Mouse (Mus musculus) stomach, embryonic 15.5 days (tissue): ENCODE data around the gene Gtf3c6. TPM values are rescaled to one million over a fixed set of nuclear protein-coding genes. Genes with fewer than 3 reads are reported as not detected.

Experiments used
- ATAC-seq: fragments of 200-750 bp; cut with Nextera tagmentation; 2 replicates; pipeline ENCODE4 v1.8.0; 2017; ENCODE audit warnings: low read depth, moderate number of reproducible peaks, moderate TSS enrichment; ENCODE audit not compliant: insufficient read depth, low FRiP score
- H3K27ac ChIP-seq: fragments of 300-500 bp; sonication (generic); 2 replicates; pipeline ENCODE4 v1.5.1; 2015; ENCODE audit warnings: mild to moderate bottlenecking, inconsistent platforms
- H3K27me3 ChIP-seq: fragments of 300-500 bp; sonication (generic); replicated peaks from 2 replicates; pipeline ENCODE4 v1.6.1; 2015; ENCODE audit warnings: inconsistent platforms
- H3K36me3 ChIP-seq: fragments of 300-500 bp; sonication (generic); 2 replicates; pipeline ENCODE4 v1.6.1; 2015; ENCODE audit warnings: inconsistent platforms
- H3K4me1 ChIP-seq: fragments of 300-500 bp; sonication (generic); 2 replicates; pipeline ENCODE4 v1.6.1; 2015; ENCODE audit warnings: inconsistent platforms
- H3K4me2 ChIP-seq: fragments of 300-500 bp; sonication (generic); 2 replicates; pipeline ENCODE4 v1.6.1; 2015; ENCODE audit warnings: mild to moderate bottlenecking, inconsistent platforms
- H3K4me3 ChIP-seq: fragments of 300-500 bp; sonication (generic); replicated peaks from 2 replicates; pipeline ENCODE4 v1.5.1; 2015; ENCODE audit warnings: inconsistent platforms
- H3K9ac ChIP-seq: fragments of 300-500 bp; sonication (generic); 2 replicates; pipeline ENCODE4 v1.6.1; 2015; ENCODE audit warnings: inconsistent platforms
- H3K9me3 ChIP-seq: fragments of 300-500 bp; sonication (generic); 2 replicates; pipeline ENCODE4 v1.6.1; 2016; ENCODE audit warnings: inconsistent platforms
- WGBS: fragments of 180-500 bp; shearing (Covaris S2); methylation state at CpG from one replicate; pipeline ENCODE4 v1.1.7; 2015; 5-methylcytosine and 5-hydroxymethylcytosine counted together
- polyA plus RNA-seq: library from polyadenylated mRNA; unstranded; fragments of >200 nt; fragmentation: Nextera tagmentation; extraction: Ambion mirVana; gene quantifications from 2 replicates; pipeline ENCODE4 v1.2.1, GENCODE M21; 2015

The Gtf3c6 gene
- polyA plus RNA-seq, 1 experiment from 2014 or later = 88.9 TPM

DNA sequence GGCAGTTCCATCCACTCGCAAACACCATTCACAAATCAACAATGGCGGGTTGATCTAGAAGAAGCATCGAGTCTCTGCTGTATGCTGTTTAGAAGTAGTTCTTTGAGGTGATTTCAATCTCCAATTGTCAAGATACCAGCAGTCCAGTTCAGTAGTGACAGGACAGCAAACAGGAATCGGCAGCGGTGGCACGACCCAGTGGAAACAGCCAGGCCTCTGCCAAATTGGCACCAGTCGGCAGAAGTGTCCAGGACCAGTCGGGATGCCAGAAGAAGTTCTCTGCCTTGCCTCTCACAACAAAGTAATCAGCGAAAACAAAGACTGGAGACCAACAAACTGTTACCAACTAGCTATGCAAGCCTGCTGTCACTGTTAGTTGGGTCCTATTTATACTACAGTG lies 25.7 kb upstream of the Gtf3c6 start:
- Histone ChIP-seq H3K4me3 (no peak overlapping the region), H3K4me1 (no peaks in the 10 kb centered on the region), H3K9ac (no peak overlapping the region), H3K27me3 (no peaks in the 10 kb centered on the region), H3K4me2 (no peak overlapping the region), H3K27ac (no peak overlapping the region), H3K9me3 (no peaks in the 10 kb centered on the region), H3K36me3 (peaks cover 8% of the 10 kb centered on the region; the same call in 1 of the 2 replicates)
- WGBS = 91% methylated on average over 9 of the region's 9 CpGs
- ATAC-seq = no peak

DNA sequence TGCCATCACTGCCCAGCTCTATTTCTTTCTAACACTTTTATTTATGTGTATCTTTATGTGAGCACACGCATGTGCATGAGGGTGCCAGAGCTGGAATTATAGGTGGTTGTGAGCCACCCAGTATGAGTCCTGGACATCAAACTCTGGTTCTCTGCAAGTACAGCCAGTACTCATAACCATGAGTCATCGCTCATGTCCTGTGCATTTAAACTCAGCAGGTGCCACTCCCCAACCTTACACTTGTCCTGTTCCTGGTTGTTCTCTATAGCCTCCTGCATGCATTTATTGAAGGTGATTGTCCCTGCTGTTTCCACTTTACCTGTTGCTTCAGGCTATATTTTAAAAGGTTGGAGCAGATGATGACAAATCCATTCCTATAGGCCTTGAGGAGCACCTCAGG lies 23.7 kb upstream of the Gtf3c6 start:
- Histone ChIP-seq H3K4me1 (no peaks in the 10 kb centered on the region), H3K27me3 (no peaks in the 10 kb centered on the region), H3K4me2 (no peak overlapping the region), H3K4me3 (no peak overlapping the region), H3K9ac (no peak overlapping the region), H3K36me3 (peaks cover 8% of the 10 kb centered on the region; the same call in 1 of the 2 replicates), H3K27ac (no peak overlapping the region), H3K9me3 (no peaks in the 10 kb centered on the region)
- no peak; the same call in 1 of the 2 replicates for ATAC-seq
- WGBS = 93% methylated on average over 2 of the region's 2 CpGs

DNA sequence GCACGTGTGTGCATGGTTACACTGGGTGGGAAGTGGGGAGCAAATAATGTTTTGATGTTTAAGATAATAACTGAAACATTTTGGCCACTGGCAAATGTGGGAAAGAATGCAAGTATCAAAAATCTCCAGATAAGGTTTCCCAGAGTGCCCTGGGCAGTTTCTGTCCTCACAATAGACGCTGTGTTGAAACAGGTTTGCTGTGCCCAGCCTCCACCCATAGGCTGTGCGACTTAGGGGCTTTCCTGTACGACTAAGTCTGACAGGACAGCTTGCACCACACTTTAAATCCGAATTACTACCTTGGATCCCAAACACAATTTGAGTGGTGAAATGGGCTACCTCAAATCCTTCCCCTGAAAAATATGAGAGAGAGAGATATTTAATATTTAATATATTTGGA lies 20.4 kb upstream of the Gtf3c6 start:
- no peaks in the 10 kb centered on the region for H3K36me3 ChIP-seq
- no peaks in the 10 kb centered on the region for H3K4me1 ChIP-seq
- peak; percentile 28; the same call in 1 of the 2 replicates for ATAC-seq

GRCm38 (mm10) chr10:40275991-40276390 lies 18.1 kb upstream of the Gtf3c6 start:
- Histone ChIP-seq H3K4me2 (no peak overlapping the region), H3K9ac (no peak overlapping the region), H3K27ac (no peak overlapping the region), H3K9me3 (no peaks in the 10 kb centered on the region), H3K36me3 (no peaks in the 10 kb centered on the region), H3K4me3 (no peak overlapping the region), H3K4me1 (no peaks in the 10 kb centered on the region), H3K27me3 (no peaks in the 10 kb centered on the region)
- no peak for ATAC-seq
- 57% methylated on average over 7 of the region's 7 CpGs for whole genome bisulfite sequencing

More for the DNA sequence above, 20.4 kb upstream of the Gtf3c6 start:
- Histone ChIP-seq H3K4me2 (no peak overlapping the region), H3K27ac (no peak overlapping the region), H3K4me3 (no peak overlapping the region), H3K27me3 (no peaks in the 10 kb centered on the region), H3K9me3 (no peaks in the 10 kb centered on the region), H3K9ac (no peak overlapping the region)
- 58% methylated on average over 5 of the region's 5 CpGs for WGBS

DNA sequence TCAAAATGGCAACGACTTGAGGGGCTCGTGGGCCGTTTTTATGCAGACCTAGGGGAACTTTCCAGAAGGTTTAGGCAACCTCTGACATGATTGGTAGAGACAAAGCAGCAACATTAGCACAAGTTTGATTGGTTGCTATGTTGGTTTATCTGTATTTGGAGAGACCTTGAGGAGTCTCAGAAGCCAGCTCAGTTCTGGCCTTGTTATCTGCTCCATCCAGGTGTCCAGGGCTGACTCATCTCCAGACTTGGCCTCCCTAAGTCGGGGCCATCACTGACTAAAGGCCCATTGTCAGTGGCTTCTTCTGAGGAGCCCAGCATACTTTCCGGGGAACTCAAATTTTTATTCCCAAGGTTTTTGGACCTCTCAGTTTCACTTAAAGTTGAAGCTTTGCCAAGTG lies 16.0 kb upstream of the Gtf3c6 start:
- H3K4me3 ChIP-seq = no peak overlapping the region
- no peaks in the 10 kb centered on the region for H3K9me3 ChIP-seq
- H3K27me3 ChIP-seq = no peaks in the 10 kb centered on the region
- no peaks in the 10 kb centered on the region for H3K36me3 ChIP-seq
- H3K9ac ChIP-seq = no peak overlapping the region
- 76% methylated on average over 5 of the region's 5 CpGs for WGBS
- ATAC-seq = peak; percentile 94
- H3K4me1 ChIP-seq = no peaks in the 10 kb centered on the region
- H3K27ac ChIP-seq = no peak overlapping the region
- H3K4me2 ChIP-seq = no peak overlapping the region

GRCm38 (mm10) chr10:40271216-40271615 lies 13.3 kb upstream of the Gtf3c6 start:
- Histone ChIP-seq H3K4me1 (no peaks in the 10 kb centered on the region), H3K27ac (no peak overlapping the region), H3K36me3 (no peaks in the 10 kb centered on the region), H3K9ac (no peak overlapping the region), H3K27me3 (no peaks in the 10 kb centered on the region), H3K9me3 (no peaks in the 10 kb centered on the region), H3K4me3 (no peak overlapping the region), H3K4me2 (no peak overlapping the region)
- 87% methylated on average over 3 of the region's 3 CpGs for WGBS
- ATAC-seq = no peak

DNA sequence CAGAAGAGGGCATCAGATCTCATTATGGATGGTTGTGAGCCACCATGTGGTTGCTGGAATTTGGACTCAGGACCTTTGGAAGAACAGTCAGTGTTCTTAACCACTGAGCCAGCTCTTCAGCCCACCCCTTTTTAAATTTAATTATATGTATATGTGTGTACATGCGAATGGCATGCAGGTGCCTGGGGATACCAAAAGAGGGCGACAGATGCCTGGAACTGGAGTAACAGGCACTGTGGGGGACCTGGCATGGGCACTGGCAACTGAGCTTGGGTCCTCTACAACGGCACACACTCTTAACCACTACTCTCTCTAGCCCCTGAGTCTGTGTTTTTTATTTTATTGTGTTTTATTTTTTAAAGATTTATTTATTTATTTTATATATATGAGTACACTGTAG lies 7.0 kb upstream of the Gtf3c6 start:
- H3K4me2 ChIP-seq = no peak overlapping the region
- 92% methylated on average over 3 of the region's 3 CpGs for WGBS
- H3K9ac ChIP-seq = no peak overlapping the region

GRCm38 (mm10) chr10:40263691-40264090 lies 5.8 kb upstream of the Gtf3c6 start:
- 79% methylated on average over 4 of the region's 4 CpGs for WGBS
- Histone ChIP-seq H3K9ac (no peak overlapping the region), H3K4me2 (no peak overlapping the region), H3K4me3 (no peak overlapping the region), H3K27me3 (no peaks in the 10 kb centered on the region), H3K36me3 (no peaks in the 10 kb centered on the region), H3K27ac (no peak overlapping the region), H3K9me3 (no peaks in the 10 kb centered on the region), H3K4me1 (0 out of 2 replicates have a peak, but pooled peaks cover 3% of the 10 kb centered on the region)
- ATAC-seq = no peak

More for the DNA sequence above, 7.0 kb upstream of the Gtf3c6 start:
- Histone ChIP-seq H3K27ac (no peak overlapping the region), H3K36me3 (no peaks in the 10 kb centered on the region), H3K4me1 (no peaks in the 10 kb centered on the region), H3K9me3 (no peaks in the 10 kb centered on the region), H3K4me3 (no peak overlapping the region), H3K27me3 (no peaks in the 10 kb centered on the region)
- ATAC-seq = no peak

DNA sequence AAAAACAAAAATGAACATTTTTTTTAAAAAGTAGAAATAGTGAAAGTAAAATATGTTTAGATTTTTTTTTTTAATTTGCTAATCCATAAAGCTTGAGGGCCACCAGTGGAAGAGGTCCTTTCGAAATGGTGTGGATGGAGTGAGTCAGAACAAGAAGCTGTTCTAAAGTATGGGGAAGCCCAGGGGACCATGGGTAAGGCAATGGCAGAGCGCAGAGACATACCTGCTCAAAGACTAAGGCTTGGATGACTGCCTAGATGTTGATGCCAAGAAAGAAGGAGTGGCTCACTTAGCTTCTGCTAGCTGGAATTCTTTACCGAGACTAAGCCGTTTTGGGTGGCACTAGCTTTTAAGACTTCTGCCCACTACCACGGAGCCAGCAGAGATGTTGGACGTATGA lies 4.3 kb upstream of the Gtf3c6 start:
- ATAC-seq = no peak
- Histone ChIP-seq H3K27me3 (no peaks in the 10 kb centered on the region), H3K4me1 (0 out of 2 replicates have a peak, but pooled peaks cover 3% of the 10 kb centered on the region), H3K4me2 (no peak overlapping the region), H3K27ac (no peak overlapping the region), H3K9me3 (no peaks in the 10 kb centered on the region), H3K9ac (no peak overlapping the region), H3K4me3 (no peak overlapping the region), H3K36me3 (no peaks in the 10 kb centered on the region)
- WGBS = 81% methylated on average over 6 of the region's 6 CpGs

DNA sequence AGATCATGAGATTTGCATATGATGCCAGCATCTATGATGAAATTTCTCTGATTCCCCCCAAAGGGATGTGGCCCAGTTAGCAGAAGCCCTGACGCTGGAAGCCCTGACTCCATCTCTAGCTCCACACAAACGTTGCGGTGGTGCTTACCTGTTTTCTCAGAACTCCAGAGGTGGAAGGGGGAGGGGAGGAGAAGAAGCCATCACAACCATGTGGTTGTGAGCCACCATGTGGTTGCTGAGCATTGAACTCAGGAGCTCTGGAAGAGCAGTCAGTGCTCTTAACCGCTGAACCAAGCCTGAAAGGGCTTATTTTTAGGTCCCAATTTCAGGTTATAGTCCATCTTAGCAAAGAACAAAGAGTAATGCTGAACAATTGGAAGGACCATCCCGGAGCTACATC lies 2.4 kb upstream of the Gtf3c6 start:
- Histone ChIP-seq H3K9me3 (no peaks in the 10 kb centered on the region), H3K36me3 (no peaks in the 10 kb centered on the region), H3K27me3 (no peaks in the 10 kb centered on the region), H3K4me1 (peaks cover 9% of the 10 kb centered on the region; the same call in 1 of the 2 replicates), H3K27ac (no peak overlapping the region), H3K9ac (no peak overlapping the region), H3K4me3 (no peak overlapping the region), H3K4me2 (no peak overlapping the region)
- ATAC-seq = no peak
- 62% methylated on average over 5 of the region's 5 CpGs for WGBS

GRCm38 (mm10) chr10:40259542-40259941 lies 1.6 kb upstream of the Gtf3c6 start:
- no peaks in the 10 kb centered on the region for H3K9me3 ChIP-seq
- no peaks in the 10 kb centered on the region for H3K36me3 ChIP-seq
- peak overlapping the region; percentile 87; the same call in 1 of the 2 replicates for H3K4me2 ChIP-seq
- H3K9ac ChIP-seq = no peak overlapping the region
- no peak for ATAC-seq
- H3K27me3 ChIP-seq = no peaks in the 10 kb centered on the region
- no peak overlapping the region for H3K4me3 ChIP-seq
- WGBS = 17% methylated on average over 8 of the region's 8 CpGs
- no peak overlapping the region for H3K27ac ChIP-seq
- peaks cover 9% of the 10 kb centered on the region; the same call in 1 of the 2 replicates for H3K4me1 ChIP-seq

GRCm38 (mm10) chr10:40258976-40259375 lies 1.1 kb upstream of the Gtf3c6 start:
- Histone ChIP-seq H3K9me3 (no peaks in the 10 kb centered on the region), H3K27me3 (no peaks in the 10 kb centered on the region), H3K36me3 (no peaks in the 10 kb centered on the region), H3K9ac (no peak overlapping the region), H3K27ac (peak overlapping the region; percentile 95), H3K4me2 (peak overlapping the region; percentile 87), H3K4me3 (no peak overlapping the region), H3K4me1 (peaks cover 9% of the 10 kb centered on the region; the same call in 1 of the 2 replicates)
- 4% methylated on average over 5 of the region's 5 CpGs for WGBS
- ATAC-seq = no peak
